Mouse (Mus musculus) T-helper 1 cell (primary cell): Measurements from ENCODE around the gene Slc5a8.

Experiments used
- in situ Hi-C: fragments of 300-600 bp; cut with MboI, MseI; formaldehyde crosslinking; loops from one replicate; pipeline ENCODE4 v1.15.1; 2025; ENCODE audit warnings: high pct_unique_total_duplicates

The Slc5a8 gene

DNA sequence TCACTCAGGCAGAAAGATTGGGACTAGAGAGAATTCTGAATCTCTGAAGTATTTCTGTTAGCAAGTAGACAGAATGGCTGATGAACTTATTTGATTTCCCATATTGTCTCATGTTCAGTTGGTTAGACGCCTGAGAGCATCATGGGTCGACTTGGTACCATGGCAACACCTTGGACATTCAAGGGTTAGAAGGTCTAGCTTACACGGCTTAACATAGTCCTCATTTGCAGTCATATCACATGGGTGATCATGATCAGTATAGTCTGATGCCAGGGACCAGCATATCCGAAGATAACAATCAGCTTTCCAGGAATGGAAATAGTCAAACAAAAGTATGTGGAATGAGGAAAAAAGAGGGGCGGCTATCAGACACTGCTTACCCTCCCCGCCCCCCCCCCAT is 93.1 kb downstream of the Slc5a8 start:
- in situ Hi-C loops: no loop called here
